Mouse (Mus musculus) v-Abl transformed pro-B cells (cell line): ENCODE results near the gene Vmn1r3.
"Not testable (repeated sequence)": the region's sequence is repeated elsewhere in the genome, so short reads cannot be mapped to it uniquely, and the experiment has no call there.

ENCODE experiments used
- in situ Hi-C, 2 experiments: fragments of 400-800 bp; cut with MboI; formaldehyde crosslinking; loops; one replicate each; pipeline ENCODE4 v1.15.1; 2025; ENCODE audit not compliant: unreplicated experiment in 2 of 2

The Vmn1r3 gene

DNA sequence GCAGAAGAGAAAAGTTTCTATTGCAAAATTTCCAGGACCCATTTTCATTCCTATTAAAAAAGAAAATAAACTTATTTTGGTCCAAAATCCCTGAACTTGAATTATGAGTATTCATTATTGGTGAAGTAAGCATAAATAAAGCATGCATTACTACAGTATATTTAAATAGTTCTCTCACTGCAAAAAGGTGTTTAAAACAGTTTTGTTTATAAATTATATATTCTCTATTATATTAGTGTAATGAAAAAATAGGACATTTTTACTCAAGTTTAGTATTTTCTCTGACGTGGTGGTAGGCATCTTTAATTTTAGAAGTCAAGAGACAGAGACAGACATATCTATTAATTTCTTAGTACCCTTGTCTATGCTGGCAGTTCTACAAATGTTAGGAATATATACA lies at the start of gene Vmn1r3:
Gene Vmn1r3 (minus strand): TSS at position 101 of the 400 bp plus-strand sequence.
- in situ Hi-C loops: not testable (repeated sequence)

DNA sequence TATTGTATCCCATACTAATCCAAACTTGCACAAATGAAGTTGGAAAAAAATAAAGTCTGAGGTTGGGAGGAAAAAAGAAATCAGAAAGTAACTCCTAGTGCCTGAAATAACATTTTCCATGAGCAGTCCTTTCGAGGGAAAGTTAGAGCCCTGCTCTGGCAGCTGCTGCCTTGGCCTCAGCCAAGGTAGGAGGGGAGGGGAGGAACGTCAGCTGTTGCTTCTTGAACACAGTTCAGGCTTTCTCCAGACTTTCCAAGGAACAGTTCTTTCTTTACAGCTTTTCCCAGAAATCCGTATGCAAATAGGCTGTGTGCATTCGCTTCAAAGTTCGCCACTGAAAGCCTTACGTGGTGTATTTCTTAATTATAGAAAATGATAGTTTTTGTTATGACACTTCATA lies 46.9 kb upstream of the Vmn1r3 start:
- in situ Hi-C loops: no loop called here

DNA sequence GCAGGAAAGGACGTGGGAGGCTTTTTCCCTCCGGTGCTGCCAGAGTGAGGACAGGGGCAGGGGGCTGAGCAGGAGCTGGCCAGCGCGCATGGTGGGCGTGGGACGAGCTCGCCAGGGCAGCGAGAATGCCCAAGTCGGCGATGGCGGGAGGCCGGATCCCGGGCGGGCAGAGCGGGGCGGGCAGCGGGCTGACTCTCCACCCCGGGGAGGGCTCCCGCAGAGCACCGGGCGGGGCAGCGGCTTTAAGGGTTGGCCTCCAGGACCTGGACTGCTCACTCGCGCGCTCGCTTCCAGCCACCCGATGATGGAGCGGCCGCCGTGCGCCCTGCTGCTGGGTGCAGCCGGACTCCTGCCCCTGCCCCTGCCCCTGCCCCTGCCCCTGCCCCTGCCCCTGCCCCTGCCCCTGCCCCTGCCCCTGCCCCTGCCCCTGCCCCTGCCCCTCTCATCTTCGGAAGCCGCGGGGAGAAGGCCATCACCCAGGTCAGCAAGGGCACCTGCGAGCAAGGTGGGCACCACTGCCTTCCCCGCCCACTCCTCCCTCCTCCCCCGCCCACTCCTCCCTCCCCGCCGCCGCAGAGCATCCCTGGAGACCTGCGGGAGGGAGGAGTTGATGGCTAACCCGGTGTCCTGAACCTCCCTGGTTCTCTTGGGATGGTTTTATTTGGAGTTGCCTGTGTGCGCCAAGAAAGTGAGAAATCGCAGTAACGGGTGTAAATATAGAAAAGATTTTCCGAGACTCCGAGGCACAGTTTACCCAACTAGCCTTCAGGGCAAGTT lies 45.9 kb upstream of the Vmn1r3 start:
- in situ Hi-C loops: no loop called here

DNA sequence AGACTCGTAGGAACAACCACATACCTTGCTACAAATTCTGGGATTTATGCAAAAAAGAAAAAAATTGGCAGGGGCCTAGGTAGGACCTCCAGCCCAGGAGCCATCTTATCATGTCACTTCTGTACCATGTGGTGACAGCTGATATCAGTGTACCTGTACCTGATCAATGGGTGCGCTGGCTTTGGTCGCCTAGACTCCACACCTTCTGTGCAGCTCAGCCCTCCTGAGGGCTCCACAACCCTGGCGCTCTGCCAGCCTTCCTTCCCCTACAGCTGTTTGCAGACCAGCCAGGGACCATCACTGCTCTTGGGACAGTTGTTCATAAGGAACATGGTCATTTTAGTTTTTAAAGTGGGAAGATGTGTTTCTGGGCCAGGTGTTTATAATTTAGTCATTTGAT lies 44.4 kb upstream of the Vmn1r3 start:
- in situ Hi-C loops: no loop called here

DNA sequence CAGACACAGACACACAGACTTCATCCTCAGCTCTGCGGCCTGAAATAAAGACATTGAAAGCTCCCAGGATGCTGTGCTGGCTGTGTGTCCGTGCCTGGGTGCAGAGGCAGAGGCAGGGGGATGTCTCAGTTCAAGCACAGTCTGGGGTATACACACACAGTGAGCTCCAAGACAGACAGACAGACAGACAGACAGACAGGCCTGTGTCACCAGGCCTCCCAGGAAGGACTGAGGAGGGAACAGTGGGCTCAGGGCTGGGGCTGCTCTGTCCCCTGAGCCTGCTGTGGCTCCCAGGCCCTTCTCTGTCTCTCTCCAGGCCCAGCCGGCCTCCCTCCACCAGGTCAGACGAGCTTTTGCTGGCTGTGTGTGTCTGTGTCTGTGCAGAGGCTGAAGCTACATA lies 43.3 kb upstream of the Vmn1r3 start:
- in situ Hi-C loops: no loop called here

DNA sequence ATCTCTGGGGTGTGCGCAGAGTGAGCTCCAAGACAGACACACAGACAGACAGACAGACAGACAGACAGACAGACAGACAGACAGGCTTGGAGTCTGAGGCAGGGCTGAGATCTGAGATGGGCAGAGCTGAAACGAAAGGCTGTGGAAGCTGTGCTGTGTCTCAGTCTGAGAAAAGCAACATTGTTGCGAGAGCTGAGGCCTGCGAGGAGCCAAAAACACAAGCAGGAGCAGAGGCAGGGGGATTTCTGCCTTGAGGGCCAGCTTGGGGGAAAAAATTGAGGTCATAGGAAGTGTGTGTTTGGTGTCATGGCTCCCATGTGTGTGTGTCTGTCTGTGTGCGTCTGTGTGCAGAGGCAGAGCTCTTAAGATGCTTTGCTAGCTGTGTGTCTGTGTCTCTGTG lies 42.6 kb upstream of the Vmn1r3 start:
- in situ Hi-C loops: no loop called here

DNA sequence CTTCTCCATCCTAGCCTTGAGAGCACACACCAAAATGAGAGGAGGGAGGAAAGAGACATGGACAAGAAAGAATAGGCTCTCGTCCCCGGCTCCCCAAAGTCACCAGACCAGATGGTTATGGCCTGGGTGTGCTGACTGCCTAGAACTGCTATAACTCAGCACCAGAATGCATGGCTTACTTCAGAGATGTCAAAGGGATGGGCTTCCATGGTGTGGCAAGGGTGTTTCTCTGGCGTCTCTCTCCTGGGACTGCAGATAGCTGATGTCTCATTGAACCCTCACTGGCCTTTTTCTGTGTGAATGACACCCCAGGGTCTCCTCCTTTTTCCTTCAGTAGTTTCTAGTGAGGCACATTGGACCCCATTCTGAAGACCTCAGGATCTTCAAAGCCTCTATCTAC lies 41.3 kb upstream of the Vmn1r3 start:
- in situ Hi-C loops: no loop called here

DNA sequence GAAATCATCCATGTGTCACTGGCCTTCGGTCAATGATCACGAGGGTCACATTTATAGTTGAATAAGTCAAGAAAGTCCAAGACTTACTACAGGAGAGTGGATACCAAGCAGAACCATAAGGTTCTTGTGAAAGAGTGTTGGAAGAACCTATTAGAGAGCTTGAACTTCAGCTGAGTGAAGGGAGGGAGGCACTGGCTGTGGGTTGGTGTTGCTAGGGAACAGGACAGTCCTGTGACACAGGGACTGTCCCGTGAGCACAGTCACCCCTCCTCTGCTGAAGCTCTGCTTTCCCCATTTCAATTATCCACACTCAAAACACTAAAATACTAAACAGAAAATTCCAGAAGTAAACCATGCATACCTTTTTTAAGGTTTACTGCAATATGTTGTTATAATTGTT lies 40.3 kb upstream of the Vmn1r3 start:
- in situ Hi-C loops: not testable (repeated sequence)

DNA sequence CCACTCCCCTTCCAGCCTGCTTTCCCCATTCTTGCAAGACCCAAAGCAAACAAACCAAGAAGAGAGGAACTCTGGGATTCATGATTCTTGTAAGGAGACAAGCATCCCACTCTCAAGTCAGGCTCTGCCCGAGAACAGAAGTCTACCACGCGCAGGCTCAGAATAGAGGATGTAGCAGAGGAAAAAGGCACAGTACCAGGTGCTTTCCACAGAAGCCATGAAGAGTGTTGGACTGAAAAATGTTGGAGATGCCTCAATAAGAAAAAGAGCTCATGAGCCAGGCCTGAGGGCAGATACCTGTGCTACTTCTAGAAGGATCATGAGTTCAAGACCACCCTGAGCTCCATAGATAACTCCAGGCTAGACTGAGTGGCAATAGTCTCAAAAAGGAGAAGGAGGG lies 39.7 kb upstream of the Vmn1r3 start:
- in situ Hi-C loops: not testable (repeated sequence)

DNA sequence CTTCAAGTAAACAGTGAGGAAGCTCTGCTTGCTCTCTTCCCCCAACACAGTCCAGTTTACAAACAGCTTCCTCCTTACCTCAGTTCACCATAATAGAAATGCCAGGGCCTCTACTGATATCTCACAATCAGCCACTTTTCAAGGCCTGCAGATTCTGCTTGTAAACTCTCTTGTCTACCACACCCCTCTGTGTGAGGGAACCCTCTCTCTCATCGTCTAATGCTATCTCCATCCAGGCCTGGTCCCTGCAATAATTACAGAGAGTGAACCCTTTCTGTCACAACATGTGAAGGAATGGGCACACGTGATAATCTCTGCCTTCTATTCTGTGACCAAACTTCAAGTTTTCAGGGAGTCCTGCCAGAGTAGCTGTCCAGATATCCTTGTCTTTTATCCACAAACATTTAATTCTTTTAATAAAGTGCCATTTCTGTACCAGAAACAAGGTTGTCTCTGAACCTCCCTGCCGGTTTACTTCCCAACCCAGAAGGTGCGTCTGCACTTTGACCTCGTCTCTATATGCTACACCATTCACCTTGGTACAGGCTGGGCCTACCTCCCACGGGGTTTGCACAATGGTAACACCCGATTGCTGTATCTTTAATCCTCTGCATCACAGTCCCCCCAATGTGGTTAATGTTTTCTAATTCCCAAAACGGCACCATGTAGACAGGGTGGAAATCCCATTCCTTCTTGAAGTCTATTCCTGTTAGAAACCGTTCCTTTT lies 38.5 kb upstream of the Vmn1r3 start:
- in situ Hi-C loops: not testable (repeated sequence)

DNA sequence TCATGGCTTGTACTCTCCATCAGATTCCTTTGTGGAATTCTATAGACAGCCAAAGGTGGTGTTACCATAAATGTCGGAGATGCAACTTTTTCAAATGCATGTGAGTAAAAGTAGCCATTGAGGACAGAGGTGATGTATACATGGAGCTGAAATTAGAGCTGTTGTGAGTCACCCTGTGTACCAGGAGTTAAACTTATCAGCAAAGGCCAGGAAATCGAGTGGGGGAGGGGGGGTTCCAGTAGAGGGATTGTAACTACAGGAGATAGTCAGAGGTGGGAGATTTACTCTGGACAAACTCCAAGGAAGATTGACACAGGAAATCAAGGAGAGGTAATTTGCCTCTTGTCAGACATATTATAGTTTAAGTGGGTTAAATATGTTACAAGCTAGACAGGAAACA lies 31.2 kb upstream of the Vmn1r3 start:
- in situ Hi-C loops: not testable (repeated sequence)

DNA sequence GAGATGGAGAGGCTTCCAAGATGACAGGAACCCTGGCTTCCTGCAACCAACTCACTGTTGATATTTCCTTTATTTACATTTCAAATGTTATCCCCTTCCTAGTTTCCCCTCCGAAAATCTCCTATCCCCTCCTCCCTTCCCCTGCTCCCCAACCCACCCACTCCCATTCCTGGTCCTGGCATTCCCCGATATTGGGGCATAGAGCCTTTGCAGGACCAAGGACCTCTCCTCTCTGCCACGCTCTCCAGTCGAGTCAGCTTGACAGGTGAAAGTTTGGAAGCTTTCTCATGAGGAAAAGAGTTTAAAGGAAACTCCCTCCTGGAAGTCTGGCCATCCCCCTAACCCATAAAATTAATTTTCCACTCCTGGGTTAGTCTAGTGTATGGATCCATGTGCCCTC lies 28.2 kb upstream of the Vmn1r3 start:
- in situ Hi-C loops: not testable (repeated sequence)

DNA sequence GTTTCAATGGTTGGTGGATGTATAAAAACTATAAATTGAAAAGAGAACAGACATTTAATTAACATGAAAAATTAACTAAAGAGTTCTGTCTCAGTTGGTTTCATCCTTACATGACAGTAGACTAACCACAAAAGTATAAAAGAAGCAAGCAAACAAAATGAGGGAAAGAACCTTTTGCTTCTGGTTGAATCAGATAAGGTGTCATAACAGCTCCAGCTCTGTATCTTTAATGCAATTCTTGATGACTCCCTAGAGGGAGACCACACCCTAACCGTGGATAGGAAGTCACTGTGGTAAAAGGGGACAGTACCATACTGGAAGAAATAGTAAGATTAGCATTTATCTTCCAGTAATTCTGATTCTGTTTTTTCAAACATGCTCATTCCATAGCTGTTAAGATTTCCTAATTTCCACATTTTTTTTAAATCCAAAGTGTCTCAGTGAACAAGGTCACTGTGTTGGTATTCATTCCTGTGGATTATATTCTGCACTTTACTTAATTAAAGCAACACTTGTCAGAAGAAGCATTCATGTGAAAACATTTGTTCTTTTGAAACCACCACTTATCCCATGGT lies 24.6 kb upstream of the Vmn1r3 start:
- in situ Hi-C loops: not testable (repeated sequence)

DNA sequence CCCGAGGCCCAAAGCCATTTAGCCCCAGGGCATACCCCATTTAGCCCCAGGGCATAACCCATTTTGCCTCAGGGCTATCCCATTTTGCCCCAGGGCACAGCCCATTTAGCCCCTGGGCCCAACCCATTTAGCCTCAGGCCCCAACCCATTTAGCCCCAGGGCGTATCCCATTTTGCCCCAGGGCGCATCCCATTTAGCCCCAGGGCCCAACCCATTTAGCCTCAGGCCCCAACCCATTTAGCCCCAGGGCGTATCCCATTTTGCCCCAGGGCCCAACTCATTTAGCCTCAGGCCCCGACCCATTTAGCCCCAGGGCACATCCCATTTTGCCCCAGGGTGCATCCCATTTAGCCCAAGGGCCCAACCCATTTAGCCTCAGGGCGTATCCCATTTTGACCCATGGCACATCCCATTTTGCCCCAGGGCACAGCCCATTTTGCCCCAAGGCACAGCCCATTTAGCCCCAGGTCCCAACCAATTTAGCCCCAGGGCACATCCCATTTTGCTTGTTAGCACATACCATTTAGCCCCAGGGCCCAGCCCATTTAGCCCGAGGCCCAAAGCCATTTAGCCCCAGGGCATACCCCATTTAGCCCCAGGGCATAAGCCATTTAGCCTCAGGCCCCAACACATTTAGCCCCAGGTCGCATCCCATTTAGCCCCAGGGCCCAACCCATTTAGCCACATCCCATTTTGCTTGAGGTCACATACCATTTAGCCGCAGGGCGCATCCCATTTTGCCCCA lies 8.2 kb downstream of the Vmn1r3 start:
- in situ Hi-C loops: not testable (repeated sequence)

DNA sequence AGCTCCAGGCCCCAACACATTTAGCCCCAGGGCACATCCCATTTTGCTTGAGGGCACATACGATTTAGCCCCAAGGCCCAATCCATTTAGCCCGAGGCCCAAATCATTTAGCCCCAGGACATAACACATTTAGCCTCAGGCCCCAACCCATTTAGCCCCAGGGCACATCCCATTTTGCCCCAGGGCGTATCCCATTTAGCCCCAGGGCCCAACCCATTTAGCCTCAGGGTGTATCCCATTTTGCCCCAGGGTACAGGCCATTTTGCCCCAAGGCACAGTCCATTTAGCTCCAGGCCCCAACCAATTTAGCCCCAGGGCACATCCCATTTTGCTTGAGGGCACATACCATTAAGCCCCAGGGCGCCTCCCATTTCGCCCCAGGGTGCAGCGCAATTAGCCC lies 9.0 kb downstream of the Vmn1r3 start:
- in situ Hi-C loops: not testable (repeated sequence)

DNA sequence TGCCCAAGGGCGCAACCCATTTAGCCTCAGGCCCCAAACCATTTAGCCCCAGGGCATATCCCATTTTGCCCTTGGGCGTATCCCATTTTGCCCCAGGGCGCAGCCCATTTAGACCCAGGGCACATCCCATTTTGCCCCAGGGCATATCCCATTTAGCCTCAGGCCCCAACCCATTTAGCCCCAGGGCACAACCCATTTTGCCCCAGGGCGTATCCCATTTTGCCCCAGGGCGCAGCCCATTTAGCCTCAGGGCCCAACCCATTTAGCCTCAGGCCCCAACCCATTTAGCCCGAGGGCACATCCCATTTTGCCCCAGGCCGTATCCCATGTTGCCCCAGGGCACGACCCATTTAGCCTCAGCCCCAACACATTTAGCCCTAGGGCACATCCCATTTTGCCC lies 9.4 kb downstream of the Vmn1r3 start:
- in situ Hi-C loops: not testable (repeated sequence)

DNA sequence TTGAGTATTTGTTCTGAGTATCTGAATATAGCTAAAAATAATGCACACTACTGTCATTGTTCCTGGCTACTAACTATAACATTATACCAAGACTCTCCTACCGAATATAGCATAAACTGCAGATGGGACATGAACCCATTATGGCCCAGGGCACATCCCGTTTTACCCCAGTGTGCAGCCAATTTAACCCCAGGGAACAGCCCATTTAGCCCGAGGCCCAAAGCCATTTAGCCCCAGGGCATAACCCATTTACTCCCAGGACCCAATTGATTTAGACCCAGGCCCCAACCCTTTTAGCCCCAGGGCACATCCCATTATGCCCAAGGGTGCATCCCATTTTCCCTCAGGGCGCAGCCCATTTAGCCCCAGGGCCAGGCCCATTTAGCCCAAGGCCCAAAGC lies 10.6 kb downstream of the Vmn1r3 start:
- in situ Hi-C loops: not testable (repeated sequence)

DNA sequence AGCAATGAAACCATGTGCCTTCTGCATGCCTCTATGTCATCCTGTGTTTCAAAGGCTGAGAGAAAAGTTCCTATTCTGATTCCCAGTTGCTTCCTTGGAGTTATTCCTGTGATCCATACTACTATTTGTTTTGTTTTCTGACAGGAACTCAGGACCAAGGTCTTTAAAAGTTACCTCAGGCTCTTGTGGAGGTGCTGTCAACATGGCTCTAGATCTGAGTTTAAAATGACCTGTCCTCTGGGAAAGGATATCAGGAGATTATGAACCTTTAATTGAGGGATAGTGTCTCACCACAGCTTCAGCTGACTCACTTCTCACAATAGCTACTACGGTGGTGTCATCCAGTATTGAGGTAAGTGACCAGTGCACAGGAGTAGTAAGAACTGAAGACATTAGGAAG lies 18.1 kb downstream of the Vmn1r3 start, which contains the start of gene Vmn1r2:
Gene Vmn1r2 (plus strand): TSS at position 301 of the 400 bp plus-strand sequence.
- in situ Hi-C loops: not testable (repeated sequence)

DNA sequence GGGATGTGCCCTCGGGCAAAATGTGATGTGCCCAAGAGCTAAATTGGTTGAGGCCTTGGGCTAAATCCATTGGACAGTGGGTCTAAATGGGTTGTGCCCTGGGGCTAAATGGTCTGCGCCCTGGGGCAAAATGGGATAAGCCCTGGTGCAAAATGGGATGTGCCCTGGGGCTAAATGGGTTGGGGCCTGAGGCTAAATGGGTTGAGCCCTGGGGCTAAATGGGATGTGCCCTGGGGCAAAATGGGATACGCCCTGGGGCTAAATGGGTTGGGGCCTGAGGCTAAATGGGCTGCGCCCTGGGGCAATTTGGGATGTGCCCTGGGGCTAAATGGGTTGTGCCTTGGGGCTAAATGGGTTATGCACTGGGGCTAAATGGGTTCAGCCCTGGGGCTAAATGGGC lies 20.1 kb downstream of the Vmn1r3 start:
- in situ Hi-C loops: no loop called here

DNA sequence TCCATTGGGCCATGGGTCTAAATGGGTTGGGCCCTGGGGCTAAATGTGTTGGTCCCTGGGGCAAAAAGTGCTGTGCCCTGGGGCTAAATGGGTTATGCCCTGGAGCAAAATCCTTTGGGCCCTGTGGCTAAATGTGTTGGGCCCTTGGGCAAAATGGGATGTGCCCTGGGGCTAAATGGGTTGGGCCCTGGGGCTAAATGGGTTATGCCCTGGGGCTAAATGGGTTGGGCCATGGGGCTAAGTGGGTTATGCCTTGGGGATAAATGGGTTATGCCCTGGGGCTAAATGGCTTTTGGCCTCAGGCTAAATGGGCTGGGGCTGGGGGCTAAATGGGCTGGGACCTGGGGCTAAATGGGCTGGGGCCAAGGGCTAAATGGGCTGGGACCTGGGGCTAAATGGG lies 20.7 kb downstream of the Vmn1r3 start:
- in situ Hi-C loops: not testable (repeated sequence)

DNA sequence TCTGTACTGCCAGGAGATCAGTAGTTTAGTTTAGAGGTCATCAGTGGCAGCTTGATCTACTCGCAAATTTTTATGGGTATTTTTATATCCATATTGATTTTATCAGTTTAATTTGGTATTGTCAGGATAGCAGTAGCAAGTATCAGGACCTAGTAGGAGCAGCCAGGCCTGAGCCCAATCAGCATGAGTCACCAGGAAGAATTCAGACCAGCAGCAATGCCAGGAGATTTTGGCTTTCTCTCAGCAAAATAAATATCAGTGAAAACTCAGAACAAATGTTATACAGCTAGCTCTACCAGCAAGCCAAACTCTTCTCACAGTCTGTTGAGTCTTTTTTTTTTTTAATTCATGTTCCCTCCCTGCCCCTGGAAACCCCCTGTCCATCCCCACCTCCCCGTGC lies 31.8 kb downstream of the Vmn1r3 start:
- in situ Hi-C loops: not testable (repeated sequence)
